Mouse (Mus musculus) lung, postnatal 0 days (tissue): ENCODE measurements around the gene Ccdc125. TPM values are rescaled to one million over a fixed set of nuclear protein-coding genes. Genes with fewer than 3 reads are reported as not detected.
"Not testable (repeated sequence)": the region's sequence is repeated elsewhere in the genome, so short reads cannot be mapped to it uniquely, and the experiment has no call there.

Experiments
- ATAC-seq: fragments of 200-750 bp; cut with Nextera tagmentation; 2 replicates; pipeline ENCODE4 v1.8.0; 2017; ENCODE audit warnings: moderate library complexity
- DNase-seq: peaks from one replicate; pipeline ENCODE4 v3.0.0-alpha.2; 2016; ENCODE audit warnings: low spot score
- H3K27ac ChIP-seq: fragments of 300-500 bp; sonication (generic); 2 replicates; pipeline ENCODE4 v1.5.1; 2014; ENCODE audit warnings: antibody characterized with exemption, mild to moderate bottlenecking, low read length, mixed read lengths
- H3K27me3 ChIP-seq: fragments of 300-500 bp; sonication (generic); replicated peaks from 2 replicates; pipeline ENCODE4 v1.6.1; 2014; ENCODE audit warnings: low read length, mixed read lengths; ENCODE audit not compliant: insufficient read depth
- H3K36me3 ChIP-seq: fragments of 300-500 bp; sonication (generic); 2 replicates; pipeline ENCODE4 v1.6.1; 2014; ENCODE audit warnings: low read length, mixed read lengths; ENCODE audit not compliant: insufficient read depth
- H3K4me1 ChIP-seq: fragments of 300-500 bp; sonication (generic); 2 replicates; pipeline ENCODE4 v1.6.1; 2014; ENCODE audit warnings: antibody characterized with exemption, low read depth, low read length, mixed read lengths; ENCODE audit not compliant: insufficient read depth
- H3K4me2 ChIP-seq: fragments of 300-500 bp; sonication (generic); replicated peaks from 2 replicates; pipeline ENCODE4 v1.6.1; 2014; ENCODE audit warnings: low read depth, mild to moderate bottlenecking, low read length, moderate library complexity, mixed read lengths
- H3K4me3 ChIP-seq: fragments of 300-500 bp; sonication (generic); 2 replicates; pipeline ENCODE4 v1.5.1; 2014; ENCODE audit warnings: low read depth, low read length
- H3K9ac ChIP-seq: fragments of 300-500 bp; sonication (generic); replicated peaks from 2 replicates; pipeline ENCODE4 v1.6.1; 2014; ENCODE audit warnings: low read depth, mild to moderate bottlenecking
- H3K9me3 ChIP-seq: fragments of 300-500 bp; sonication (generic); 2 replicates; pipeline ENCODE4 v1.6.1; 2016; ENCODE audit warnings: low read length, mixed read lengths
- CTCF ChIP-seq: IDR thresholded peaks from 2 replicates; pipeline ENCODE4 v1.5.1; 2016; ENCODE audit warnings: antibody characterized with exemption, mild to moderate bottlenecking
- EP300 ChIP-seq: IDR thresholded peaks from 2 replicates; pipeline ENCODE4 v1.6.1; 2016; ENCODE audit warnings: antibody characterized with exemption, mild to moderate bottlenecking, control low read depth
- WGBS: fragments of 180-500 bp; shearing (Covaris S2); extraction: QIAGEN DNeasy Blood & Tissue Kit; methylation state at CpG from one replicate; pipeline ENCODE4 v1.1.7; 2014; 5-methylcytosine and 5-hydroxymethylcytosine counted together
- polyA plus RNA-seq: library from polyadenylated mRNA; unstranded; fragments of >200 nt; fragmentation: Nextera tagmentation; extraction: Ambion mirVana; gene quantifications from 2 replicates; pipeline ENCODE4 v1.2.1, GENCODE M21; 2015

Ccdc125 gene
- polyA plus RNA-seq, 1 experiment from 2014 or later = 7.1 TPM

GRCm38 (mm10) chr13:100725194-100725593 is 55.7 kb downstream of the Ccdc125 start:
- no peaks in the 10 kb centered on the region for H3K27me3 ChIP-seq
- H3K9ac ChIP-seq = no peak overlapping the region
- DNase-seq = no peak
- no peak overlapping the region for H3K4me3 ChIP-seq
- WGBS = 87% methylated on average over 10 of the region's 10 CpGs
- no peaks in the 10 kb centered on the region for H3K9me3 ChIP-seq
- no peak overlapping the region for H3K27ac ChIP-seq
- ATAC-seq = no peak
- peaks cover 6% of the 10 kb centered on the region; the same call in 1 of the 2 replicates for H3K36me3 ChIP-seq
- TF ChIP-seq CTCF = no peak
- no peak for TF ChIP-seq EP300
- H3K4me1 ChIP-seq = no peaks in the 10 kb centered on the region
- no peak overlapping the region for H3K4me2 ChIP-seq

DNA sequence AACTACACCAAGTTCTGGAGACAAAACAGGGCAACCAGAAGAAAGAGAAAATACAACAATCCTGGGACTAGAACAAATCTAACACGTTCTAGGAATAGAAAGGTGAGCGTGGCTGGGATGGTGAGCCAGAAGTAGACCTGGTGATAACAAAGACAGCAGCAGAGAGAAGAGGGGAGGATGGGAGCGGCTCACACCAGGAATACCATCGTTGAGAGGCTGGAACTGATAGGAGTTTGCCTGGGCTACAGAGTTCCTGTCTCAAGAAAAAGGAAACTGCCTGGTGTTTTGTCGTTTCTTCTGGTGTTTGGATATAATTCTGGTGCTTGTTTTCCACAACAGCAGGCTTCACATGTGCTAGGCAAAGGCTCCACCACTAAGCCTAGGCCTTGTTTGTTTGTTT is 58.6 kb downstream of the Ccdc125 start:
- ATAC-seq = no peak

GRCm38 (mm10) chr13:100728530-100728929 is 59.0 kb downstream of the Ccdc125 start:
- H3K9ac ChIP-seq, H3K4me3 ChIP-seq: not testable (repeated sequence)
- WGBS = 89% methylated on average over 4 of the region's 4 CpGs

More for the DNA sequence above, 58.6 kb downstream of the Ccdc125 start:
- H3K4me2 ChIP-seq = no peak overlapping the region
- no peaks in the 10 kb centered on the region for H3K36me3 ChIP-seq
- H3K27ac ChIP-seq = no peak overlapping the region
- no peak overlapping the region for H3K4me3 ChIP-seq
- no peak for TF ChIP-seq EP300
- TF ChIP-seq CTCF = no peak
- DNase-seq = no peak
- H3K9ac ChIP-seq = no peak overlapping the region
- WGBS = 91% methylated on average over 5 of the region's 5 CpGs
- no peaks in the 10 kb centered on the region for H3K27me3 ChIP-seq
- no peaks in the 10 kb centered on the region for H3K9me3 ChIP-seq
- H3K4me1 ChIP-seq = no peaks in the 10 kb centered on the region

DNA sequence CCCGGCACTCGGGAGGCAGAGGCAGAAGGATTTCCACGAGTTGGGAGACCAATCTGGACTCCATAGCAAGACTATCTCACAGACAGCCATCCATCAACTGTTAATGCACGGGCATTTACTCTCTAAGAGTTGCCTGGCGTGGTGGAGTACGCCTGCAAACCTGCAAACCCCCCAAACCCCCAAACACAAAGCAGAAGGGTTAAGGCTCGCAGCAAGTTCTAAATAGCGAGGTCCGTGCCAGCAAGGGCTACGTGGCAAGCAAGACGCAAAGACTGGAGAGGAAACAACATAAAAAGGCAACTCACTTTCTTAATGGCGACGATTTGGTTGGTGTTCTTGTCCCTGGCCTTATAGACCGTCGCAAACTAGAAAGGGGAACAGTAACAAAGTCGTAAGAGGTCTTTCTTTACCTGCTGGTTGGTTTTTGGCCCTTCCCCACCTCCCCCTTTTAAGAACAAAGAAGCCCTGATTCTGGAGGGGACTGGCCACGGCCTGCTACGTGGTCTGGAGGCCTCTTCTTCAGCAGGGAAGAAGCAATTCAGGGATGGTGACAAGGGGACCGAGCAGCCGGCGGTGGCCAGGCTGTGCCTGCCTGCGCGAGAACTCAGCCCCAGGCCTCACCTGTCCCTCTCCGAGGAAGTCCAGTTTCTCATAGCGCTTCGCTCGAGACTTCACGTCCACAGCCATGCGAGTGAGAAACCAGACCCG is 60.8 kb downstream of the Ccdc125 start:
- under 1% methylated on average over 30 of the region's 30 CpGs for WGBS
- Histone ChIP-seq H3K4me3 (peak overlapping the region; percentile 80), H3K27me3 (no peaks in the 10 kb centered on the region), H3K9me3 (no peaks in the 10 kb centered on the region), H3K4me2 (peak overlapping the region; percentile 77), H3K4me1 (no peaks in the 10 kb centered on the region), H3K27ac (peak overlapping the region; percentile 95), H3K36me3 (no peaks in the 10 kb centered on the region), H3K9ac (peak overlapping the region; percentile 91)
- TF ChIP-seq CTCF (no peak), EP300 (no peak)
- DNase-seq (no peak), ATAC-seq (peak; percentile 4)

More at GRCm38 (mm10) chr13:100728530-100728929, 59.0 kb downstream of the Ccdc125 start:
- not testable (repeated sequence) for DNase-seq, H3K4me1 ChIP-seq, H3K27ac ChIP-seq, H3K4me2 ChIP-seq, H3K27me3 ChIP-seq, ATAC-seq, H3K36me3 ChIP-seq, H3K9me3 ChIP-seq

- Histone ChIP-seq H3K4me1 (no peaks in the 10 kb centered on the region), H3K36me3 (no peaks in the 10 kb centered on the region), H3K27me3 (no peaks in the 10 kb centered on the region), H3K9me3 (no peaks in the 10 kb centered on the region), H3K9ac (peak within 1 kb of the TSS; percentile 91), H3K4me3 (peak within 1 kb of the TSS; percentile 80), H3K27ac (peak within 1 kb of the TSS; percentile 95), H3K4me2 (peak within 1 kb of the TSS; percentile 77)
- DNase-seq = peak; percentile 98
- TF ChIP-seq CTCF (no peak), EP300 (peak; percentile 39; the same call in 1 of the 2 replicates)
- 0% methylated on average over 19 of the region's 19 CpGs for WGBS
- ATAC-seq = peak; percentile 99
Measured at GRCm38 (mm10) chr13:100730861-100731176, 61.3 kb downstream of the Ccdc125 start, which contains the start of gene Cdk7. Gene Cdk7 (minus strand): TSS chr13:100730939.

DNA sequence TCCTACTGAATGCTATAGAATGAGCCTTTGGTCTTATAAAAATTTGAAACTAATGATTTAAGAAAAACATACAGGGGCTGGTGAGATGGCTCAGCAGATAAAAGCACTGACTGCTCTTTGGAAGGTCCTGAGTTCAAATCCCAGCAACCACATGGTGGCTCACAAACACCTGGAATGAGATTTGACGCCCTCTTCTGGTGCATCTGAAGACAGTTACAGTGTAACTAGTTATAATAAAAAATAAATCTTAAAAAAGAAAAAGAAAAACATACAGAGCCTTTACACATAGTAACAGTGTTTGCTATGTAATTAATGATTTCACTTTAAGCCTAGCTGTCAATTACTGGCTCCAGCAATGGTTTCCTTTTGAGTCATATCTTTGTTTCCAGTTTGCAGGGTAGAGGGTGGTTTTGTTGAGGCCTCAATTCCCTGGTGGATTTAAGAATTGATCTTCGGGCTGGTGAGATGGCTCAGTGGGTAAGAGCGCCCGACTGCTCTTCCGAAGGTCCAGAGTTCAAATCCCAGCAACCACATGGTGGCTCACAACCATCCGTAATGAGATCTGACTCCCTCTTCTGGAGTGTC is 62.0 kb downstream of the Ccdc125 start:
- ATAC-seq, DNase-seq, H3K9ac ChIP-seq, H3K27me3 ChIP-seq, H3K36me3 ChIP-seq, H3K9me3 ChIP-seq, H3K4me1 ChIP-seq, H3K4me3 ChIP-seq: not testable (repeated sequence)
- peak overlapping the region; percentile 95; the same call in 1 of the 2 replicates for H3K27ac ChIP-seq
- 91% methylated on average over 5 of the region's 6 CpGs for WGBS
- peak overlapping the region; percentile 52 for H3K4me2 ChIP-seq
